ENCODE assay signal across 18 mouse cellular contexts in genomic region chr1:87684791-87685190, GRCm38 (mm10).
DNase-seq lines count a peak whose midpoint lies in the region; ATAC-seq and TF ChIP-seq lines count a peak whose summit lies in the region.
"Had no signal": no experiment of that assay in that cellular context is flagged by ENCODE, and none has a peak within 500 bp of the region (broad histone marks: within the 10 kb centered on the region; RNA-seq: fewer than 3 reads in every experiment).

No protein-coding gene starts in this region.

- no peaks in the 10 kb centered on the region for H3K4me1 ChIP-seq in midbrain, postnatal 0 days (ENCODE audit: insufficient read depth, low read length)
- H3K4me1 ChIP-seq in midbrain, embryonic 16.5 days (ENCODE audit: control insufficient read depth, insufficient read depth, low read length), result no peaks in the 10 kb centered on the region
- H3K4me1 ChIP-seq in heart, embryonic 12.5 days (replicated peaks), result no peaks in the 10 kb centered on the region
- H3K4me1 ChIP-seq: forebrain, embryonic 13.5 days; hindbrain, embryonic 15.5 days; midbrain, embryonic 12.5 days; neural tube, embryonic 13.5 days had no signal

- peak; percentile 28 for DNase-seq in midbrain, postnatal 0 days (ENCODE audit: low spot score)
- DNase-seq in layer of hippocampus, postnatal 25 days (ENCODE audit: extremely low spot score in 1 of 2, low spot score in 1 of 2), result peak; percentile 14 to 26
- DNase-seq in retina, embryonic 14.5 days (ENCODE audit: low spot score), result peak; percentile 26
- DNase-seq in natural killer cell, adult 2 months (ENCODE audit: low spot score in 2 of 2), result no peak
- no peak for DNase-seq in c-Kit-positive CD71-positive TER-119-positive erythroid progenitor cells, embryonic 14.5 days (ENCODE audit: low spot score)
- DNase-seq: cerebellum, adult 18-20 months; heart, adult 18-20 months; heart, postnatal 10 days; kidney, adult 2 months; kidney, postnatal 4 days; lung, postnatal 4 days; thymus, postnatal 4 days had no signal

- no peak overlapping the region for H3K27ac ChIP-seq in midbrain, postnatal 0 days (ENCODE audit: low read depth, low read length)
- H3K27ac ChIP-seq in midbrain, embryonic 16.5 days (ENCODE audit: low read length), result no peak overlapping the region
- no peak overlapping the region for H3K27ac ChIP-seq in heart, embryonic 12.5 days (ENCODE audit: poor library complexity, severe bottlenecking)
- H3K27ac ChIP-seq: forebrain, embryonic 13.5 days; hindbrain, embryonic 15.5 days; midbrain, embryonic 12.5 days; neural tube, embryonic 13.5 days had no signal

- 81% methylated on average over 3 of the region's 3 CpGs for WGBS in midbrain, postnatal 0 days
- WGBS in midbrain, embryonic 16.5 days, result 85% methylated on average over 3 of the region's 3 CpGs
- 81% methylated on average over 3 of the region's 3 CpGs for WGBS in heart, embryonic 12.5 days

- H3K4me3 ChIP-seq in midbrain, postnatal 0 days (ENCODE audit: low read depth, low read length), result no peak overlapping the region
- no peak overlapping the region for H3K4me3 ChIP-seq in midbrain, embryonic 16.5 days (ENCODE audit: low read depth, low read length)
- H3K4me3 ChIP-seq in heart, embryonic 12.5 days, result no peak overlapping the region
- H3K4me3 ChIP-seq: forebrain, embryonic 13.5 days; hindbrain, embryonic 15.5 days; midbrain, embryonic 12.5 days; neural tube, embryonic 13.5 days had no signal

- no peak overlapping the region for H3K9ac ChIP-seq in midbrain, postnatal 0 days (replicated peaks; ENCODE audit: low read length, poor library complexity, severe bottlenecking)
- H3K9ac ChIP-seq in midbrain, embryonic 16.5 days (ENCODE audit: low read depth, low read length), result no peak overlapping the region
- H3K9ac ChIP-seq in heart, embryonic 12.5 days, result no peak overlapping the region
- H3K9ac ChIP-seq: forebrain, embryonic 13.5 days; hindbrain, embryonic 15.5 days; midbrain, embryonic 12.5 days; neural tube, embryonic 13.5 days had no signal

- no peak for ATAC-seq in midbrain, postnatal 0 days (ENCODE audit: low FRiP score)
- no peak for ATAC-seq in midbrain, embryonic 16.5 days
- no peak for ATAC-seq in heart, embryonic 12.5 days (ENCODE audit: insufficient number of reproducible peaks, low FRiP score)
- ATAC-seq: forebrain, embryonic 13.5 days had no signal

- no peak overlapping the region for H3K4me2 ChIP-seq in midbrain, postnatal 0 days (ENCODE audit: low read depth, low read length, poor library complexity, severe bottlenecking)
- H3K4me2 ChIP-seq in midbrain, embryonic 16.5 days (ENCODE audit: low read length), result no peak overlapping the region
- H3K4me2 ChIP-seq in heart, embryonic 12.5 days, result no peak overlapping the region
- H3K4me2 ChIP-seq: forebrain, embryonic 13.5 days; hindbrain, embryonic 15.5 days; midbrain, embryonic 12.5 days; neural tube, embryonic 13.5 days had no signal

- no peak for TF ChIP-seq CTCF in midbrain, postnatal 0 days (IDR thresholded peaks at IDR 0.05)

- H3K9me3 ChIP-seq in midbrain, postnatal 0 days (ENCODE audit: low read length), result no peaks in the 10 kb centered on the region
- H3K9me3 ChIP-seq in midbrain, embryonic 16.5 days (replicated peaks; ENCODE audit: control insufficient read depth, low read length, poor library complexity, severe bottlenecking), result no peaks in the 10 kb centered on the region
- 0 out of 2 replicates have a peak, but pooled peaks cover 3% of the 10 kb centered on the region for H3K9me3 ChIP-seq in heart, embryonic 12.5 days (replicated peaks)
- H3K9me3 ChIP-seq: hindbrain, embryonic 15.5 days; midbrain, embryonic 12.5 days; neural tube, embryonic 13.5 days had no signal

- no peaks in the 10 kb centered on the region for H3K36me3 ChIP-seq in midbrain, postnatal 0 days (ENCODE audit: insufficient read depth, low read length)
- H3K36me3 ChIP-seq in midbrain, embryonic 16.5 days (ENCODE audit: control insufficient read depth, insufficient read depth, low read length), result no peaks in the 10 kb centered on the region
- H3K36me3 ChIP-seq in heart, embryonic 12.5 days, result 0 out of 2 replicates have a peak, but pooled peaks cover 4% of the 10 kb centered on the region
- H3K36me3 ChIP-seq: hindbrain, embryonic 15.5 days; midbrain, embryonic 12.5 days; neural tube, embryonic 13.5 days had no signal

- no peaks in the 10 kb centered on the region for H3K27me3 ChIP-seq in midbrain, postnatal 0 days (ENCODE audit: insufficient read depth, low read length)
- no peaks in the 10 kb centered on the region for H3K27me3 ChIP-seq in midbrain, embryonic 16.5 days (ENCODE audit: control insufficient read depth, insufficient read depth, low read depth, low read length)
- no peaks in the 10 kb centered on the region for H3K27me3 ChIP-seq in heart, embryonic 12.5 days (replicated peaks)
- H3K27me3 ChIP-seq: forebrain, embryonic 13.5 days; hindbrain, embryonic 15.5 days; midbrain, embryonic 12.5 days; neural tube, embryonic 13.5 days had no signal

Comparison
In these comparisons a context has a peak if more than half of its experiments do, and no peak if none do; other contexts are left out.
1. DNase-seq: peak in midbrain, postnatal 0 days (single experiment), layer of hippocampus, postnatal 25 days (2 of 2) and retina, embryonic 14.5 days (single experiment); none in natural killer cell, adult 2 months (0 of 2) and c-Kit-positive CD71-positive TER-119-positive erythroid progenitor cells, embryonic 14.5 days (single experiment).